Mouse (Mus musculus): Measurements from ENCODE around the gene Lcn5. TPM values are rescaled to one million over a fixed set of nuclear protein-coding genes. Genes with fewer than 3 reads are reported as not detected.

Gene Lcn5
- polyA plus RNA-seq (2016; fragmentation: Nextera tagmentation; extraction: Ambion mirVana): not detected in 2 replicates

- Histone ChIP-seq H3K4me3 (no peak within 1 kb of the TSS), H3K27ac (ENCODE audit: poor library complexity, severe bottlenecking) (no peak within 1 kb of the TSS), H3K27me3 (replicated peaks) (peaks cover 26% of the 10 kb centered on the region), H3K4me2 (no peak within 1 kb of the TSS), H3K36me3 (no peaks in the 10 kb centered on the region), H3K9ac (no peak within 1 kb of the TSS), H3K4me1 (replicated peaks) (no peaks in the 10 kb centered on the region), H3K9me3 (replicated peaks) (no peaks in the 10 kb centered on the region)
- ATAC-seq (ENCODE audit: insufficient number of reproducible peaks, low FRiP score): no peak
Measured at GRCm38 (mm10) chr2:25657652-25658051, at the start of gene Lcn5. Gene Lcn5 (plus strand): TSS chr2:25657952.

- peak overlapping the region; percentile 62 for H3K4me2 ChIP-seq
- peaks cover 34% of the 10 kb centered on the region for H3K27me3 ChIP-seq (replicated peaks)
- no peaks in the 10 kb centered on the region for H3K9me3 ChIP-seq (replicated peaks)
- no peak for ATAC-seq (ENCODE audit: insufficient number of reproducible peaks, low FRiP score)
- no peak overlapping the region for H3K27ac ChIP-seq (ENCODE audit: poor library complexity, severe bottlenecking)
- 58% methylated on average over 10 of the region's 10 CpGs for WGBS
- H3K36me3 ChIP-seq: no peaks in the 10 kb centered on the region
- no peak overlapping the region for H3K9ac ChIP-seq
- peaks cover 18% of the 10 kb centered on the region for H3K4me1 ChIP-seq (replicated peaks)
- H3K4me3 ChIP-seq: peak overlapping the region; percentile 84
Measured at GRCm38 (mm10) chr2:25608671-25609070, 49.1 kb upstream of the Lcn5 start.

GRCm38 (mm10) chr2:25616398-25616797 is 41.4 kb upstream of the Lcn5 start:
- no peak overlapping the region for H3K9ac ChIP-seq
- no peaks in the 10 kb centered on the region for H3K36me3 ChIP-seq
- no peak; the same call in 1 of the 2 replicates for ATAC-seq (ENCODE audit: insufficient number of reproducible peaks, low FRiP score)
- peak overlapping the region; percentile 44 for H3K4me2 ChIP-seq
- WGBS: 18% methylated on average over 22 of the region's 22 CpGs
- H3K4me3 ChIP-seq: peak overlapping the region; percentile 26
- H3K27ac ChIP-seq (ENCODE audit: poor library complexity, severe bottlenecking): no peak overlapping the region
- peaks cover 81% of the 10 kb centered on the region for H3K27me3 ChIP-seq (replicated peaks)
- no peaks in the 10 kb centered on the region for H3K9me3 ChIP-seq (replicated peaks)
- peaks cover 8% of the 10 kb centered on the region; the same call in 1 of the 2 replicates for H3K4me1 ChIP-seq (replicated peaks)

- 67% methylated on average over 3 of the region's 3 CpGs for WGBS
- Histone ChIP-seq H3K9ac (no peak within 1 kb of the TSS), H3K27me3 (replicated peaks) (peaks cover 74% of the 10 kb centered on the region), H3K4me3 (peak within 1 kb of the TSS; percentile 26; the same call in 1 of the 2 replicates), H3K4me2 (peak within 1 kb of the TSS; percentile 44; the same call in 1 of the 2 replicates), H3K4me1 (replicated peaks) (peaks cover 12% of the 10 kb centered on the region; the same call in 1 of the 2 replicates), H3K27ac (ENCODE audit: poor library complexity, severe bottlenecking) (no peak within 1 kb of the TSS), H3K36me3 (no peaks in the 10 kb centered on the region), H3K9me3 (replicated peaks) (no peaks in the 10 kb centered on the region)
- no peak for ATAC-seq (ENCODE audit: insufficient number of reproducible peaks, low FRiP score)
Measured at GRCm38 (mm10) chr2:25617578-25617977, 40.2 kb upstream of the Lcn5 start, which contains the start of gene Ccdc183. Gene Ccdc183 (minus strand): TSS chr2:25617678.

GRCm38 (mm10) chr2:25620386-25620785 is 37.4 kb upstream of the Lcn5 start:
- no peaks in the 10 kb centered on the region for H3K9me3 ChIP-seq (replicated peaks)
- ATAC-seq (ENCODE audit: insufficient number of reproducible peaks, low FRiP score): no peak
- H3K27me3 ChIP-seq (replicated peaks): peaks cover 53% of the 10 kb centered on the region
- no peaks in the 10 kb centered on the region for H3K36me3 ChIP-seq
- no peak overlapping the region for H3K9ac ChIP-seq
- WGBS: 68% methylated on average over 6 of the region's 6 CpGs
- H3K4me2 ChIP-seq: no peak overlapping the region
- H3K4me3 ChIP-seq: no peak overlapping the region
- no peak overlapping the region for H3K27ac ChIP-seq (ENCODE audit: poor library complexity, severe bottlenecking)
- H3K4me1 ChIP-seq (replicated peaks): peaks cover 12% of the 10 kb centered on the region; the same call in 1 of the 2 replicates

GRCm38 (mm10) chr2:25620852-25621228 is 36.9 kb upstream of the Lcn5 start:
- H3K4me3 ChIP-seq: no peak overlapping the region
- peak overlapping the region; percentile 88; the same call in 1 of the 2 replicates for H3K4me2 ChIP-seq
- no peaks in the 10 kb centered on the region for H3K36me3 ChIP-seq
- no peak overlapping the region for H3K27ac ChIP-seq (ENCODE audit: poor library complexity, severe bottlenecking)
- no peak for ATAC-seq (ENCODE audit: insufficient number of reproducible peaks, low FRiP score)
- peaks cover 12% of the 10 kb centered on the region; the same call in 1 of the 2 replicates for H3K4me1 ChIP-seq (replicated peaks)
- H3K9me3 ChIP-seq (replicated peaks): no peaks in the 10 kb centered on the region
- WGBS: 79% methylated on average over 4 of the region's 4 CpGs
- H3K27me3 ChIP-seq (replicated peaks): peaks cover 49% of the 10 kb centered on the region
- peak overlapping the region; percentile 69; the same call in 1 of the 2 replicates for H3K9ac ChIP-seq

GRCm38 (mm10) chr2:25621229-25622200 is 36.2 kb upstream of the Lcn5 start, which contains the start of gene Tmem141:
Gene Tmem141 (minus strand): TSS chr2:25622005.
- Histone ChIP-seq H3K4me2 (peak within 1 kb of the TSS; percentile 88), H3K4me3 (peak within 1 kb of the TSS; percentile 55), H3K4me1 (replicated peaks) (peaks cover 9% of the 10 kb centered on the region; the same call in 1 of the 2 replicates), H3K27ac (ENCODE audit: poor library complexity, severe bottlenecking) (0 out of 2 replicates have a peak within 1 kb of the TSS, but pooled peaks have one; percentile 17), H3K27me3 (replicated peaks) (peaks cover 42% of the 10 kb centered on the region), H3K9ac (peak within 1 kb of the TSS; percentile 69), H3K36me3 (no peaks in the 10 kb centered on the region), H3K9me3 (replicated peaks) (no peaks in the 10 kb centered on the region)
- ATAC-seq (ENCODE audit: insufficient number of reproducible peaks, low FRiP score): peak; percentile 88
- WGBS: 5% methylated on average over 34 of the region's 34 CpGs

GRCm38 (mm10) chr2:25625986-25626385 is 31.8 kb upstream of the Lcn5 start:
- H3K4me2 ChIP-seq: no peak overlapping the region
- no peak for ATAC-seq (ENCODE audit: insufficient number of reproducible peaks, low FRiP score)
- no peak overlapping the region for H3K4me3 ChIP-seq
- WGBS: 51% methylated on average over 5 of the region's 5 CpGs
- H3K36me3 ChIP-seq: no peaks in the 10 kb centered on the region
- no peaks in the 10 kb centered on the region for H3K9me3 ChIP-seq (replicated peaks)
- peaks cover 7% of the 10 kb centered on the region; the same call in 1 of the 2 replicates for H3K27me3 ChIP-seq (replicated peaks)
- H3K27ac ChIP-seq (ENCODE audit: poor library complexity, severe bottlenecking): no peak overlapping the region
- H3K9ac ChIP-seq: no peak overlapping the region
- H3K4me1 ChIP-seq (replicated peaks): peaks cover 9% of the 10 kb centered on the region; the same call in 1 of the 2 replicates

GRCm38 (mm10) chr2:25627811-25628210 is 29.9 kb upstream of the Lcn5 start, which contains the start of gene Fcna:
Gene Fcna (minus strand): TSS chr2:25628030.
- H3K36me3 ChIP-seq: no peaks in the 10 kb centered on the region
- WGBS: 62% methylated on average over 6 of the region's 6 CpGs

GRCm38 (mm10) chr2:25628738-25629137 is 29.0 kb upstream of the Lcn5 start:
- WGBS: 42% methylated on average over 4 of the region's 4 CpGs

More at GRCm38 (mm10) chr2:25627811-25628210, 29.9 kb upstream of the Lcn5 start, which contains the start of gene Fcna:
- Histone ChIP-seq H3K27ac (ENCODE audit: poor library complexity, severe bottlenecking) (no peak within 1 kb of the TSS), H3K9me3 (replicated peaks) (no peaks in the 10 kb centered on the region), H3K9ac (no peak within 1 kb of the TSS), H3K27me3 (replicated peaks) (peaks cover 7% of the 10 kb centered on the region; the same call in 1 of the 2 replicates), H3K4me1 (replicated peaks) (no peaks in the 10 kb centered on the region), H3K4me2 (no peak within 1 kb of the TSS), H3K4me3 (no peak within 1 kb of the TSS)
- ATAC-seq (ENCODE audit: insufficient number of reproducible peaks, low FRiP score): no peak

GRCm38 (mm10) chr2:25633616-25634015 is 24.1 kb upstream of the Lcn5 start:
- Histone ChIP-seq H3K27me3 (replicated peaks) (no peaks in the 10 kb centered on the region), H3K4me2 (no peak overlapping the region), H3K36me3 (no peaks in the 10 kb centered on the region), H3K4me1 (replicated peaks) (no peaks in the 10 kb centered on the region), H3K4me3 (no peak overlapping the region), H3K9ac (no peak overlapping the region), H3K9me3 (replicated peaks) (no peaks in the 10 kb centered on the region), H3K27ac (ENCODE audit: poor library complexity, severe bottlenecking) (no peak overlapping the region)
- 68% methylated on average over 3 of the region's 3 CpGs for WGBS
- ATAC-seq (ENCODE audit: insufficient number of reproducible peaks, low FRiP score): no peak

More at GRCm38 (mm10) chr2:25628738-25629137, 29.0 kb upstream of the Lcn5 start:
- ATAC-seq (ENCODE audit: insufficient number of reproducible peaks, low FRiP score): no peak
- Histone ChIP-seq H3K36me3 (no peaks in the 10 kb centered on the region), H3K9me3 (replicated peaks) (no peaks in the 10 kb centered on the region), H3K4me1 (replicated peaks) (no peaks in the 10 kb centered on the region), H3K9ac (no peak overlapping the region), H3K4me3 (no peak overlapping the region), H3K27ac (ENCODE audit: poor library complexity, severe bottlenecking) (no peak overlapping the region), H3K4me2 (no peak overlapping the region), H3K27me3 (replicated peaks) (peaks cover 1% of the 10 kb centered on the region; the same call in 1 of the 2 replicates)
